Mouse (Mus musculus) E14TG2a.4 (cell line): ENCODE measurements around the gene Eme1.

Source experiments
- CTCF ChIP-seq: conservative IDR thresholded peaks from 2 replicates; pipeline ENCODE4 v1.5.1; 2014; ENCODE audit warnings: low read length
- NANOG ChIP-seq: IDR thresholded peaks from 2 replicates; pipeline ENCODE4 v1.6.1; 2014; ENCODE audit warnings: borderline replicate concordance, low read length, mixed read lengths
- POU5F1 ChIP-seq: IDR thresholded peaks from 2 replicates; pipeline ENCODE4 v1.6.1; 2014; ENCODE audit warnings: low read length, borderline replicate concordance

- TF ChIP-seq CTCF, result no peak
- no peak for TF ChIP-seq NANOG
- TF ChIP-seq POU5F1, result no peak
Measured at GRCm38 (mm10) chr11:94615494-94615893, 38.3 kb downstream of the Eme1 start.
